Mouse (Mus musculus): ENCODE data around the gene Llgl2. TPM values are rescaled to one million over a fixed set of nuclear protein-coding genes. Genes with fewer than 3 reads are reported as not detected.
A peak's percentile ranks its signal among the peaks of the same experiment; 100 is the strongest.

Llgl2 gene
- polyA plus RNA-seq, 1 experiment from 2014 or later = 18.7 TPM

- Histone ChIP-seq H3K4me2 (no peak overlapping the region), H3K36me3 (ENCODE audit: control insufficient read depth, insufficient read depth, low read length) (no peaks in the 10 kb centered on the region), H3K9me3 (ENCODE audit: control insufficient read depth, low read length) (no peaks in the 10 kb centered on the region), H3K27me3 (replicated peaks; ENCODE audit: control insufficient read depth, insufficient read depth, low read length) (no peaks in the 10 kb centered on the region), H3K27ac (ENCODE audit: low read depth, low read length) (no peak overlapping the region), H3K4me1 (replicated peaks; ENCODE audit: control insufficient read depth, insufficient read depth, low read length) (peaks cover 13% of the 10 kb centered on the region), H3K4me3 (ENCODE audit: low read depth, low read length) (no peak overlapping the region), H3K9ac (ENCODE audit: low read depth, low read length) (no peak overlapping the region)
- ATAC-seq (replicated peaks; ENCODE audit: low FRiP score) = peak; percentile 29; the same call in 1 of the 2 replicates
- DNase-seq (ENCODE audit: low spot score) = no peak
- WGBS = 68% methylated on average over 8 of the region's 8 CpGs
These were observed 45.5 kb downstream of the Llgl2 start for GRCm38 (mm10) chr11:115869393-115869792.

- WGBS = 59% methylated on average over 4 of the region's 4 CpGs
These were observed 48.6 kb downstream of the Llgl2 start for GRCm38 (mm10) chr11:115872437-115872836.

DNA sequence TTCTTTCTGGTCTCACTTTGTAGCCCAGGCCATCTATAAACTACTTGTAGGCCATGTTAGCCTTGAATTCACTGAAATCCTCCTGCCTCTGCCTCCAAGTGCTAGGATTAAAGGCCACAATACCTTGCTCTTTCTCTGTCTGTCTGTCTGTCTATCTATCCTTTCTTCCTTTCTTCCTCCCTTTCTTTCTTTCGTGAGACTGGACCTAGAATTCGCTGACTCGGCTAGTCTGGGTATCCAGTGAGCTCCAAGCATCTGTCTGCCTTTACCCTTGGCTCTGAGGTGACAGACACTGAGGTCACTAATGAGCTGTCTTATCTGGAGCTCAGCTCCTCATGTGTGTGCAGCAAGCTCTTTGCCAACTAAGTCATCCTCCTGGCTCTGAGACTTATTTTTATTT, 52.1 kb downstream of the Llgl2 start:
- WGBS = 91% methylated on average over 3 of the region's 3 CpGs

More at GRCm38 (mm10) chr11:115872437-115872836, 48.6 kb downstream of the Llgl2 start:
- no peak overlapping the region for H3K4me3 ChIP-seq (ENCODE audit: low read depth, low read length)
- no peaks in the 10 kb centered on the region for H3K27me3 ChIP-seq (replicated peaks; ENCODE audit: control insufficient read depth, insufficient read depth, low read length)
- H3K9me3 ChIP-seq (ENCODE audit: control insufficient read depth, low read length) = no peaks in the 10 kb centered on the region
- no peak overlapping the region for H3K9ac ChIP-seq (ENCODE audit: low read depth, low read length)
- no peak overlapping the region; the same call in 1 of the 2 replicates for H3K4me2 ChIP-seq
- ATAC-seq (replicated peaks; ENCODE audit: low FRiP score) = peak; percentile 46; the same call in 1 of the 2 replicates
- H3K4me1 ChIP-seq (replicated peaks; ENCODE audit: control insufficient read depth, insufficient read depth, low read length) = peaks cover 20% of the 10 kb centered on the region
- no peak overlapping the region for H3K27ac ChIP-seq (ENCODE audit: low read depth, low read length)
- no peak for DNase-seq (ENCODE audit: low spot score)
- no peaks in the 10 kb centered on the region for H3K36me3 ChIP-seq (ENCODE audit: control insufficient read depth, insufficient read depth, low read length)

GRCm38 (mm10) chr11:115876438-115876837, 52.6 kb downstream of the Llgl2 start:
- H3K4me1 ChIP-seq (replicated peaks; ENCODE audit: control insufficient read depth, insufficient read depth, low read length) = peaks cover 17% of the 10 kb centered on the region
- no peaks in the 10 kb centered on the region for H3K9me3 ChIP-seq (ENCODE audit: control insufficient read depth, low read length)

More for the DNA sequence above, 52.1 kb downstream of the Llgl2 start:
- no peak overlapping the region for H3K9ac ChIP-seq (ENCODE audit: low read depth, low read length)
- DNase-seq (ENCODE audit: low spot score) (no peak), ATAC-seq (replicated peaks; ENCODE audit: low FRiP score) (no peak)
- no peak overlapping the region for H3K27ac ChIP-seq (ENCODE audit: low read depth, low read length)
- no peaks in the 10 kb centered on the region for H3K36me3 ChIP-seq (ENCODE audit: control insufficient read depth, insufficient read depth, low read length)
- H3K4me2 ChIP-seq = no peak overlapping the region
- peaks cover 17% of the 10 kb centered on the region for H3K4me1 ChIP-seq (replicated peaks; ENCODE audit: control insufficient read depth, insufficient read depth, low read length)
- no peaks in the 10 kb centered on the region for H3K9me3 ChIP-seq (ENCODE audit: control insufficient read depth, low read length)
- H3K27me3 ChIP-seq (replicated peaks; ENCODE audit: control insufficient read depth, insufficient read depth, low read length) = no peaks in the 10 kb centered on the region
- no peak overlapping the region for H3K4me3 ChIP-seq (ENCODE audit: low read depth, low read length)

GRCm38 (mm10) chr11:115877174-115877755, 53.4 kb downstream of the Llgl2 start:
- Histone ChIP-seq H3K27me3 (replicated peaks; ENCODE audit: control insufficient read depth, insufficient read depth, low read length) (no peaks in the 10 kb centered on the region), H3K4me2 (0 out of 2 replicates have a peak overlapping the region, but pooled peaks have one; percentile 16), H3K27ac (ENCODE audit: low read depth, low read length) (no peak overlapping the region; the same call in 1 of the 2 replicates), H3K9me3 (ENCODE audit: control insufficient read depth, low read length) (no peaks in the 10 kb centered on the region), H3K9ac (ENCODE audit: low read depth, low read length) (0 out of 2 replicates have a peak overlapping the region, but pooled peaks have one; percentile 6), H3K36me3 (ENCODE audit: control insufficient read depth, insufficient read depth, low read length) (no peaks in the 10 kb centered on the region), H3K4me1 (replicated peaks; ENCODE audit: control insufficient read depth, insufficient read depth, low read length) (peaks cover 12% of the 10 kb centered on the region), H3K4me3 (ENCODE audit: low read depth, low read length) (no peak overlapping the region)
- ATAC-seq (replicated peaks; ENCODE audit: low FRiP score) = no peak
- WGBS = 50% methylated on average over 6 of the region's 6 CpGs
- DNase-seq (ENCODE audit: low spot score) = no peak

More at GRCm38 (mm10) chr11:115876438-115876837, 52.6 kb downstream of the Llgl2 start:
- Histone ChIP-seq H3K4me2 (no peak overlapping the region), H3K9ac (ENCODE audit: low read depth, low read length) (no peak overlapping the region), H3K36me3 (ENCODE audit: control insufficient read depth, insufficient read depth, low read length) (no peaks in the 10 kb centered on the region), H3K27ac (ENCODE audit: low read depth, low read length) (no peak overlapping the region; the same call in 1 of the 2 replicates), H3K4me3 (ENCODE audit: low read depth, low read length) (no peak overlapping the region), H3K27me3 (replicated peaks; ENCODE audit: control insufficient read depth, insufficient read depth, low read length) (no peaks in the 10 kb centered on the region)
- no peak for DNase-seq (ENCODE audit: low spot score)
- 75% methylated on average over 5 of the region's 5 CpGs for WGBS
- no peak for ATAC-seq (replicated peaks; ENCODE audit: low FRiP score)

DNA sequence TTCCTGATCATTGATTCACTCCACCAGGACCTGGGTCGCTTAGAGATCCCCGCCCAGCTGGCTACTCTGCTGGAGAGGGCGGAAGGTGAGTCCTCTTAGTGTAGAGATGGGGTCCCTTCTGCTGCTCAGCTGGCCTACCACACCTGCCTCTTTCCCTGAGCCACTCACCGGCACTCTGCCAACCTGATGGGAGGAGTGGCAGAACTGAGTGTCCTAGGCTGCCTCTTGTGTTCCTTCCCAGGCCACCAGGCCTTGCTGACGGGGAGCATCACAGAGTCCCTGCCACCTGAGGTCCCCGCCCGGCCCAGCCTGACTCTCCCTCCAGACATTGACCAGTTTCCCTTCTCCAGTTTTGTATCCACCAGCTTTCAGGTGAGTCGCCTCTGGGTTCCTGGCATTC, 54.2 kb downstream of the Llgl2 start:
- Histone ChIP-seq H3K4me2 (no peak overlapping the region), H3K36me3 (ENCODE audit: control insufficient read depth, insufficient read depth, low read length) (no peaks in the 10 kb centered on the region), H3K9me3 (ENCODE audit: control insufficient read depth, low read length) (no peaks in the 10 kb centered on the region), H3K9ac (ENCODE audit: low read depth, low read length) (no peak overlapping the region), H3K27me3 (replicated peaks; ENCODE audit: control insufficient read depth, insufficient read depth, low read length) (0 out of 2 replicates have a peak, but pooled peaks cover 4% of the 10 kb centered on the region), H3K4me1 (replicated peaks; ENCODE audit: control insufficient read depth, insufficient read depth, low read length) (peaks cover 8% of the 10 kb centered on the region), H3K4me3 (ENCODE audit: low read depth, low read length) (no peak overlapping the region), H3K27ac (ENCODE audit: low read depth, low read length) (no peak overlapping the region)
- WGBS = 80% methylated on average over 8 of the region's 8 CpGs
- DNase-seq (ENCODE audit: low spot score) (no peak), ATAC-seq (replicated peaks; ENCODE audit: low FRiP score) (no peak)

DNA sequence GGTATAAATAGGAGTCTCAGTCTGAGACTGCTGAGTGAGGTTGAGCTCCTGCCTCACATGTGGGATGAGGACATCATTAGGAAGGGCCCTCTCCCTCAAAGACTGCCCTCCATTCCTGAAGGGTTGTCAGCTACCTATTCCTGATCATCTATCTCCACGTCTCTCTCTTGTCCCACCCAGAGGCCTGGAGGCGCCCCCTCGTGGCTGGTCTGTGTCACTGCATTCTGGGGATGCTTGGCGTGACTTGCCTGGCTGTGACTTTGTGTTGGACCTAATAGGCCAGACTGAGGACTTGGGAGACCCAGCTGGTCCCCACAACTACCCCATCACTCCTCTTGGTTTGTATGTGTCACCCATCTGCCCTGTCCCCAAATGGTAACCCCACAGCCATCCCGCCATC, 57.2 kb downstream of the Llgl2 start:
- Histone ChIP-seq H3K4me3 (ENCODE audit: low read depth, low read length) (no peak overlapping the region), H3K4me2 (no peak overlapping the region), H3K36me3 (ENCODE audit: control insufficient read depth, insufficient read depth, low read length) (no peaks in the 10 kb centered on the region), H3K4me1 (replicated peaks; ENCODE audit: control insufficient read depth, insufficient read depth, low read length) (peaks cover 8% of the 10 kb centered on the region), H3K9ac (ENCODE audit: low read depth, low read length) (no peak overlapping the region), H3K9me3 (ENCODE audit: control insufficient read depth, low read length) (no peaks in the 10 kb centered on the region), H3K27me3 (replicated peaks; ENCODE audit: control insufficient read depth, insufficient read depth, low read length) (peaks cover 12% of the 10 kb centered on the region), H3K27ac (ENCODE audit: low read depth, low read length) (no peak overlapping the region)
- 25% methylated on average over 5 of the region's 5 CpGs for WGBS
- no peak for ATAC-seq (replicated peaks; ENCODE audit: low FRiP score)
- DNase-seq (ENCODE audit: low spot score) = no peak

- ATAC-seq (replicated peaks; ENCODE audit: low FRiP score) = no peak
- Histone ChIP-seq H3K27me3 (replicated peaks; ENCODE audit: control insufficient read depth, insufficient read depth, low read length) (peaks cover 12% of the 10 kb centered on the region), H3K9ac (ENCODE audit: low read depth, low read length) (0 out of 2 replicates have a peak overlapping the region, but pooled peaks have one; percentile 34), H3K4me1 (replicated peaks; ENCODE audit: control insufficient read depth, insufficient read depth, low read length) (no peaks in the 10 kb centered on the region), H3K27ac (ENCODE audit: low read depth, low read length) (no peak overlapping the region), H3K9me3 (ENCODE audit: control insufficient read depth, low read length) (no peaks in the 10 kb centered on the region), H3K36me3 (ENCODE audit: control insufficient read depth, insufficient read depth, low read length) (no peaks in the 10 kb centered on the region), H3K4me3 (ENCODE audit: low read depth, low read length) (no peak overlapping the region), H3K4me2 (no peak overlapping the region)
- WGBS = 26% methylated on average over 17 of the region's 17 CpGs
- no peak for DNase-seq (ENCODE audit: low spot score)
These were observed 59.4 kb downstream of the Llgl2 start for GRCm38 (mm10) chr11:115883251-115883650.

DNA sequence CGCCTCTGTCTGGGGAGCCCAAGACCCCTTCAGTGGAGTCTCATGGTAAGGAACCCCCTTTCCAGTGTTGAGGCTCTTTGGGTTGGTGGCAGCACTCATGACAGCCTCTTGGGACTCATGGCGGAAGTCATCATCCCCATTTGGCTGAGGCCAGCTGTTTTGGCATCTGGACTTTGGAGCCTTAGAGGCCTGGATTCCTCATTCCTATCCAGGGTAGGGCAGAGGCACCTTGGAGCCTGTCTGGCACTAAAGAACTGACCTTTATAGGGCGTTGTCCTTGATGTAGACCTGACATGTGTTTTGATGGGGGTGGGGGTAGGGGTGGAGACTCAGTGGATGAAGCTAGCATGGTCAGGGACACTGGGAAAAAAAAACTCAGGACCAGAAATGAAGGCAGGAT, 60.5 kb downstream of the Llgl2 start:
- no peak for DNase-seq (ENCODE audit: low spot score)
- 93% methylated on average over 3 of the region's 3 CpGs for whole genome bisulfite sequencing
- ATAC-seq (replicated peaks; ENCODE audit: low FRiP score) = no peak
- Histone ChIP-seq H3K27ac (ENCODE audit: low read depth, low read length) (no peak overlapping the region), H3K27me3 (replicated peaks; ENCODE audit: control insufficient read depth, insufficient read depth, low read length) (peaks cover 12% of the 10 kb centered on the region), H3K4me2 (no peak overlapping the region), H3K4me3 (ENCODE audit: low read depth, low read length) (no peak overlapping the region), H3K36me3 (ENCODE audit: control insufficient read depth, insufficient read depth, low read length) (no peaks in the 10 kb centered on the region), H3K9ac (ENCODE audit: low read depth, low read length) (no peak overlapping the region), H3K9me3 (ENCODE audit: control insufficient read depth, low read length) (no peaks in the 10 kb centered on the region), H3K4me1 (replicated peaks; ENCODE audit: control insufficient read depth, insufficient read depth, low read length) (no peaks in the 10 kb centered on the region)
